In the genomic region with DNA sequence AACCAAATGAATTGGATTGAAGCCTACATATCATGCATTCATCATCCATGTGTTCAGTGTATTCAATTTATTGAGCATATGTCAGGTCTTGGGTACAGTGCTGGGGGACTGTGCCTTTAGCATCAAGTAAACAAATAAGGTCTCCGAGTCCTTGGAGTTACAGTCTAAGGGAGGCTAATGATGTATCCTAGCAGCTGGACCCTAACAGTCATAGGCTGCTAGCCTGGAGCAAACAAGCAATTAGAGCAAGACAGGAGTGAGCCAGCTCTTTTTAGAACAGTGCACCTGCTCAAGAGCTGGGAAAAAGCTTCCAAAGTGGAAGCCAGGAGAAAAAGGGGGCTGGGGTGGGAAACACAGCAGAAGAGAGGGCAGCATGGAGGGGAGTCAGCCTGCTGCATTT, we compare ENCODE assay signal across 27 mouse cellular contexts. TPM values are rescaled to one million over a fixed set of nuclear protein-coding genes. Genes with fewer than 3 reads are reported as not detected.
DNase-seq lines count a peak whose midpoint lies in the region; ATAC-seq lines count a peak whose summit lies in the region.
"Had no signal": no experiment of that assay in that cellular context is flagged by ENCODE, and none has a peak within 500 bp of the region (broad histone marks: within the 10 kb centered on the region; RNA-seq: fewer than 3 reads in every experiment).

No protein-coding gene starts in this region.

- H3K4me2 ChIP-seq in hindbrain, embryonic 15.5 days: no peak overlapping the region
- H3K4me2 ChIP-seq in hindbrain, embryonic 12.5 days (replicated peaks): no peak overlapping the region
- no peak overlapping the region for H3K4me2 ChIP-seq in midbrain, embryonic 14.5 days (ENCODE audit: low read length)
- H3K4me2 ChIP-seq in midbrain, embryonic 11.5 days: no peak overlapping the region
- H3K4me2 ChIP-seq: embryonic facial prominence, embryonic 13.5 days; limb, embryonic 12.5 days; liver, embryonic 12.5 days; neural tube, embryonic 13.5 days had no signal

- no peaks in the 10 kb centered on the region for H3K9me3 ChIP-seq in hindbrain, embryonic 15.5 days
- no peaks in the 10 kb centered on the region for H3K9me3 ChIP-seq in hindbrain, embryonic 12.5 days (replicated peaks)
- 0 out of 2 replicates have a peak, but pooled peaks cover 2% of the 10 kb centered on the region for H3K9me3 ChIP-seq in midbrain, embryonic 14.5 days (ENCODE audit: control insufficient read depth, low read length)
- no peaks in the 10 kb centered on the region for H3K9me3 ChIP-seq in midbrain, embryonic 11.5 days (ENCODE audit: control insufficient read depth, low read length)
- H3K9me3 ChIP-seq: embryonic facial prominence, embryonic 13.5 days; heart, embryonic 10.5 days; limb, embryonic 12.5 days; liver, embryonic 12.5 days; neural tube, embryonic 13.5 days had no signal

- H3K27ac ChIP-seq in hindbrain, embryonic 15.5 days (replicated peaks): no peak overlapping the region
- H3K27ac ChIP-seq in hindbrain, embryonic 12.5 days: no peak overlapping the region
- no peak overlapping the region for H3K27ac ChIP-seq in midbrain, embryonic 14.5 days (replicated peaks; ENCODE audit: low read depth, low read length)
- H3K27ac ChIP-seq in midbrain, embryonic 11.5 days (ENCODE audit: low read depth, low read length): no peak overlapping the region
- peak overlapping the region; percentile 43 for H3K27ac ChIP-seq in brown adipose tissue, adult 24 weeks (replicated peaks; ENCODE audit: low read depth, low read length)
- H3K27ac ChIP-seq: embryonic facial prominence, embryonic 13.5 days; gastrocnemius, adult 2 months; heart, embryonic 10.5 days; limb, embryonic 12.5 days; liver, embryonic 12.5 days; neural tube, embryonic 13.5 days; stomach, postnatal 0 days had no signal

- no peak overlapping the region for H3K9ac ChIP-seq in hindbrain, embryonic 15.5 days
- no peak overlapping the region for H3K9ac ChIP-seq in hindbrain, embryonic 12.5 days
- no peak overlapping the region for H3K9ac ChIP-seq in midbrain, embryonic 14.5 days (replicated peaks; ENCODE audit: low read length)
- no peak overlapping the region for H3K9ac ChIP-seq in midbrain, embryonic 11.5 days (ENCODE audit: low read length)
- H3K9ac ChIP-seq: embryonic facial prominence, embryonic 13.5 days; limb, embryonic 12.5 days; liver, embryonic 12.5 days; neural tube, embryonic 13.5 days had no signal

- peaks cover 5% of the 10 kb centered on the region; the same call in 1 of the 2 replicates for H3K4me1 ChIP-seq in hindbrain, embryonic 15.5 days (replicated peaks)
- H3K4me1 ChIP-seq in hindbrain, embryonic 12.5 days: peaks cover 7% of the 10 kb centered on the region
- 0 out of 2 replicates have a peak, but pooled peaks cover 5% of the 10 kb centered on the region for H3K4me1 ChIP-seq in midbrain, embryonic 14.5 days (ENCODE audit: control insufficient read depth, insufficient read depth, low read length)
- H3K4me1 ChIP-seq in midbrain, embryonic 11.5 days (ENCODE audit: control insufficient read depth, insufficient read depth, low read length): no peaks in the 10 kb centered on the region; the same call in 1 of the 2 replicates
- H3K4me1 ChIP-seq in brown adipose tissue, adult 24 weeks (ENCODE audit: control insufficient read depth, insufficient read depth, insufficient read length, low read length): no peaks in the 10 kb centered on the region; the same call in 1 of the 2 replicates
- H3K4me1 ChIP-seq: embryonic facial prominence, embryonic 13.5 days; limb, embryonic 12.5 days had no signal

- no peaks in the 10 kb centered on the region for H3K27me3 ChIP-seq in hindbrain, embryonic 15.5 days
- H3K27me3 ChIP-seq in hindbrain, embryonic 12.5 days: no peaks in the 10 kb centered on the region
- H3K27me3 ChIP-seq in midbrain, embryonic 14.5 days (ENCODE audit: control insufficient read depth, insufficient read depth, low read length): no peaks in the 10 kb centered on the region
- H3K27me3 ChIP-seq in midbrain, embryonic 11.5 days (ENCODE audit: control insufficient read depth, insufficient read depth, low read length): no peaks in the 10 kb centered on the region
- H3K27me3 ChIP-seq: embryonic facial prominence, embryonic 13.5 days; limb, embryonic 12.5 days; liver, embryonic 12.5 days; neural tube, embryonic 13.5 days had no signal

- H3K36me3 ChIP-seq in hindbrain, embryonic 15.5 days: no peaks in the 10 kb centered on the region
- H3K36me3 ChIP-seq in hindbrain, embryonic 12.5 days: no peaks in the 10 kb centered on the region
- no peaks in the 10 kb centered on the region for H3K36me3 ChIP-seq in midbrain, embryonic 14.5 days (ENCODE audit: control insufficient read depth, insufficient read depth, low read length)
- H3K36me3 ChIP-seq in midbrain, embryonic 11.5 days (ENCODE audit: control insufficient read depth, insufficient read depth, low read length): no peaks in the 10 kb centered on the region
- H3K36me3 ChIP-seq: embryonic facial prominence, embryonic 13.5 days; limb, embryonic 12.5 days; liver, embryonic 12.5 days; neural tube, embryonic 13.5 days had no signal

- 58% methylated on average over 1 of the region's 1 CpGs for WGBS in hindbrain, embryonic 15.5 days
- WGBS in hindbrain, embryonic 12.5 days: 68% methylated on average over 1 of the region's 1 CpGs
- WGBS in midbrain, embryonic 14.5 days: 73% methylated on average over 1 of the region's 1 CpGs
- 94% methylated on average over 1 of the region's 1 CpGs for WGBS in midbrain, embryonic 11.5 days

- no peak overlapping the region for H3K4me3 ChIP-seq in hindbrain, embryonic 15.5 days
- H3K4me3 ChIP-seq in hindbrain, embryonic 12.5 days: no peak overlapping the region
- no peak overlapping the region for H3K4me3 ChIP-seq in midbrain, embryonic 14.5 days (replicated peaks; ENCODE audit: low read depth, low read length)
- H3K4me3 ChIP-seq in midbrain, embryonic 11.5 days (ENCODE audit: low read depth, low read length): no peak overlapping the region
- H3K4me3 ChIP-seq in brown adipose tissue, adult 24 weeks (ENCODE audit: insufficient read depth, low read depth, low read length): no peak overlapping the region
- H3K4me3 ChIP-seq: embryonic facial prominence, embryonic 13.5 days; erythroblast, embryonic 14.5 days; gastrocnemius, adult 2 months; heart, embryonic 10.5 days; limb, embryonic 12.5 days; liver, embryonic 12.5 days; myocyte; neural tube, embryonic 13.5 days had no signal

- DNase-seq in cerebellum, postnatal 10 days: peak; percentile 21 to 26
- peak; percentile 10 for DNase-seq in midbrain, embryonic 14.5 days
- no peak for DNase-seq in midbrain, embryonic 11.5 days (ENCODE audit: low spot score, missing footprints)
- DNase-seq in kidney, adult 11 months: no peak
- DNase-seq: adrenal gland, postnatal 25 days; cerebellum, postnatal 25 days; embryo, embryonic 11 days; gastrocnemius, adult 2 months; kidney, adult 8-10 months; kidney, postnatal 10 days; lung, adult 2 months; right cerebral cortex, adult 18-20 months; thymus, adult 2 months; thymus, postnatal 4 days had no signal

- no peak for ATAC-seq in cerebellum, adult (ENCODE audit: insufficient number of reproducible peaks, low FRiP score, low TSS enrichment)
- peak; percentile 56; the same call in 1 of the 2 replicates for ATAC-seq in hindbrain, embryonic 15.5 days (ENCODE audit: low FRiP score, low read depth)
- no peak for ATAC-seq in hindbrain, embryonic 12.5 days (ENCODE audit: low FRiP score)
- no peak for ATAC-seq in midbrain, embryonic 14.5 days (ENCODE audit: low FRiP score, low TSS enrichment)
- no peak for ATAC-seq in midbrain, embryonic 11.5 days (ENCODE audit: low FRiP score)
- ATAC-seq: liver, embryonic 12.5 days; midbrain, embryonic 16.5 days had no signal

RNA-seq across cellular contexts. Expression of a gene that starts 1.3 kb away (rescaled TPM):
- polyA plus RNA-seq in hindbrain, embryonic 15.5 days (2015; fragmentation: Nextera tagmentation; extraction: Ambion mirVana): 78.4 and 84.4 TPM in 2 replicates
- polyA plus RNA-seq in hindbrain, embryonic 12.5 days (2016; fragmentation: Nextera tagmentation; extraction: Ambion mirVana): 70.2 and 75.4 TPM in 2 replicates
- 87.6 and 101 TPM in 2 replicates for polyA plus RNA-seq in midbrain, embryonic 14.5 days (2014; fragmentation: Nextera tagmentation; extraction: Ambion mirVana)
- polyA plus RNA-seq in midbrain, embryonic 11.5 days (2014; fragmentation: Nextera tagmentation; extraction: Ambion mirVana): 99.2 and 111 TPM in 2 replicates
- 998 and 1,189 TPM in 2 replicates for polyA plus RNA-seq in brown adipose tissue, adult 24 weeks (2012; ENCODE audit: insufficient read depth, insufficient read length, missing spikeins)

RNA-seq across cellular contexts. Expression of a gene that starts 27.8 kb away (rescaled TPM):
- polyA plus RNA-seq in hindbrain, embryonic 15.5 days (2015; fragmentation: Nextera tagmentation; extraction: Ambion mirVana): 0.21 and 0.71 TPM in 2 replicates
- polyA plus RNA-seq in hindbrain, embryonic 12.5 days (2016; fragmentation: Nextera tagmentation; extraction: Ambion mirVana): 0.40 and 0.48 TPM in 2 replicates
- polyA plus RNA-seq in midbrain, embryonic 14.5 days (2014; fragmentation: Nextera tagmentation; extraction: Ambion mirVana): 1.5 TPM in 1 of 2 replicates, not detected in the other
- polyA plus RNA-seq in midbrain, embryonic 11.5 days (2014; fragmentation: Nextera tagmentation; extraction: Ambion mirVana): 0.31 and 0.44 TPM in 2 replicates
- 2.2 TPM in 2 replicates for polyA plus RNA-seq in brown adipose tissue, adult 24 weeks (2012; ENCODE audit: insufficient read depth, insufficient read length, missing spikeins)
- polyA plus RNA-seq: midbrain, embryonic 16.5 days had no signal

Comparison
In these comparisons a context has a peak if more than half of its experiments do, and no peak if none do; other contexts are left out.
1. DNase-seq: peak in cerebellum, postnatal 10 days (2 of 2) and midbrain, embryonic 14.5 days (single experiment); none in midbrain, embryonic 11.5 days (single experiment) and kidney, adult 11 months (single experiment).